Comparison of ENCODE assay signal across 9 mouse cellular contexts in genomic region chr17:57070699-57071098, GRCm38 (mm10). TPM values are rescaled to one million over a fixed set of nuclear protein-coding genes. Genes with fewer than 3 reads are reported as not detected.
DNase-seq lines count a peak whose midpoint lies in the region; ATAC-seq and TF ChIP-seq lines count a peak whose summit lies in the region.
"Had no signal": no experiment of that assay in that cellular context is flagged by ENCODE, and none has a peak within 500 bp of the region (broad histone marks: within the 10 kb centered on the region; RNA-seq: fewer than 3 reads in every experiment).

No protein-coding gene starts in this region.

- WGBS in hindbrain, postnatal 0 days = 3% methylated on average over 11 of the region's 11 CpGs
- 32% methylated on average over 11 of the region's 11 CpGs for WGBS in liver, postnatal 0 days (ENCODE audit: insufficient replicate concordance)

- peak; percentile 29 for DNase-seq in cerebellum, adult 11-12 months
- no peak for DNase-seq in cerebellum, postnatal 14 days
- DNase-seq in hindbrain, postnatal 0 days (ENCODE audit: low spot score) = peak; percentile 49
- DNase-seq in liver, postnatal 0 days = peak; percentile 59
- peak; percentile 80 for DNase-seq in retina, embryonic 14.5 days (ENCODE audit: low spot score)
- no peak for DNase-seq in left cerebral cortex, adult 2 months (ENCODE audit: extremely low spot score in 1 of 2, low spot score in 2 of 2)
- no peak for DNase-seq in ovary, postnatal 10 days (ENCODE audit: low spot score)
- DNase-seq in right cerebral cortex, adult 18-20 months = no peak

- peak; percentile 41; the same call in 1 of the 2 replicates for ATAC-seq in hindbrain, postnatal 0 days
- 0 out of 2 replicates have a peak, but pooled peaks have one; percentile 25 for ATAC-seq in liver, postnatal 0 days

- H3K9ac ChIP-seq in hindbrain, postnatal 0 days (replicated peaks; ENCODE audit: low read length) = no peak overlapping the region
- H3K9ac ChIP-seq in liver, postnatal 0 days (replicated peaks) = no peak overlapping the region

- peak overlapping the region; percentile 23; the same call in 1 of the 2 replicates for H3K4me2 ChIP-seq in hindbrain, postnatal 0 days (ENCODE audit: low read depth, low read length)
- H3K4me2 ChIP-seq in liver, postnatal 0 days (ENCODE audit: low read depth, low read length) = no peak overlapping the region

- TF ChIP-seq EP300 in liver, postnatal 0 days (IDR thresholded peaks at IDR 0.05; ENCODE audit: low read depth) = no peak

- H3K27me3 ChIP-seq in hindbrain, postnatal 0 days (ENCODE audit: insufficient read depth, low read length) = no peaks in the 10 kb centered on the region
- H3K27me3 ChIP-seq in liver, postnatal 0 days (ENCODE audit: insufficient read depth, low read length) = no peaks in the 10 kb centered on the region

- H3K27ac ChIP-seq in hindbrain, postnatal 0 days = no peak overlapping the region
- no peak overlapping the region for H3K27ac ChIP-seq in liver, postnatal 0 days (ENCODE audit: low read depth)
- H3K27ac ChIP-seq in left cerebral cortex, adult 2 months = no peak overlapping the region

- no peak for TF ChIP-seq CTCF in hindbrain, postnatal 0 days (IDR thresholded peaks at IDR 0.05; ENCODE audit: low read depth)
- TF ChIP-seq CTCF in liver, postnatal 0 days (IDR thresholded peaks at IDR 0.05; ENCODE audit: low read depth) = no peak
- TF ChIP-seq CTCF in left cerebral cortex, adult 2 months (IDR thresholded peaks at IDR 0.05) = no peak

- intact Hi-C loops in left cerebral cortex, adult 2 months (cut with DNase I) = no loop called here

- peak overlapping the region; percentile 6; the same call in 1 of the 2 replicates for H3K4me3 ChIP-seq in hindbrain, postnatal 0 days (ENCODE audit: low read length)
- no peak overlapping the region for H3K4me3 ChIP-seq in liver, postnatal 0 days (ENCODE audit: low read depth, low read length)
- no peak overlapping the region for H3K4me3 ChIP-seq in left cerebral cortex, adult 2 months
- H3K4me3 ChIP-seq: myocyte had no signal

- no peaks in the 10 kb centered on the region for H3K36me3 ChIP-seq in hindbrain, postnatal 0 days (ENCODE audit: insufficient read depth, low read length)
- H3K36me3 ChIP-seq in liver, postnatal 0 days (replicated peaks; ENCODE audit: insufficient read depth, low read length) = 0 out of 2 replicates have a peak, but pooled peaks cover 4% of the 10 kb centered on the region

- H3K4me1 ChIP-seq in hindbrain, postnatal 0 days (ENCODE audit: insufficient read depth, low read length) = no peaks in the 10 kb centered on the region
- H3K4me1 ChIP-seq in liver, postnatal 0 days (ENCODE audit: insufficient read depth) = no peaks in the 10 kb centered on the region

- H3K9me3 ChIP-seq in hindbrain, postnatal 0 days (ENCODE audit: low read length) = no peaks in the 10 kb centered on the region
- no peaks in the 10 kb centered on the region for H3K9me3 ChIP-seq in liver, postnatal 0 days (ENCODE audit: low read length)

RNA-seq across cellular contexts. Expression of gene Dennd1c, which starts 7.6 kb away (rescaled TPM):
- total RNA-seq in hindbrain, postnatal 0 days (2014; rRNA removed) = 1.5 and 3.8 TPM in 2 replicates
- 2.8 and 3.0 TPM in 2 replicates for polyA plus RNA-seq in hindbrain, postnatal 0 days (2015; fragmentation: Nextera tagmentation; extraction: Ambion mirVana)
- polyA plus RNA-seq in liver, postnatal 0 days (2015; fragmentation: Nextera tagmentation; extraction: Ambion mirVana) = 3.5 and 4.9 TPM in 2 replicates
- total RNA-seq in left cerebral cortex, adult 2 months (2021) = 1 to 10 TPM; 1.0 to 1.5 TPM

RNA-seq across cellular contexts. Expression of gene Slc25a23, which starts 11.0 kb away (rescaled TPM):
- 122 and 150 TPM in 2 replicates for total RNA-seq in hindbrain, postnatal 0 days (2014; rRNA removed)
- 33.2 and 38.2 TPM in 2 replicates for polyA plus RNA-seq in hindbrain, postnatal 0 days (2015; fragmentation: Nextera tagmentation; extraction: Ambion mirVana)
- 12.7 and 12.8 TPM in 2 replicates for polyA plus RNA-seq in liver, postnatal 0 days (2015; fragmentation: Nextera tagmentation; extraction: Ambion mirVana)
- 100 to 1,000 TPM; 322 to 366 TPM for total RNA-seq in left cerebral cortex, adult 2 months (2021)

RNA-seq across cellular contexts. Expression of gene Crb3, which starts 11.8 kb away (rescaled TPM):
- 7.1 and 8.2 TPM in 2 replicates for total RNA-seq in hindbrain, postnatal 0 days (2014; rRNA removed)
- polyA plus RNA-seq in hindbrain, postnatal 0 days (2015; fragmentation: Nextera tagmentation; extraction: Ambion mirVana) = 6.0 and 6.2 TPM in 2 replicates
- polyA plus RNA-seq in liver, postnatal 0 days (2015; fragmentation: Nextera tagmentation; extraction: Ambion mirVana) = 33.0 and 39.9 TPM in 2 replicates
- total RNA-seq in left cerebral cortex, adult 2 months (2021) = under 1 TPM in 1 of 2 experiments, not detected in 1; 0.77 TPM
- polyA plus RNA-seq: myocyte had no signal

RNA-seq across cellular contexts. Expression of gene Tubb4a, which starts 16.9 kb away (rescaled TPM):
- total RNA-seq in hindbrain, postnatal 0 days (2014; rRNA removed) = 201 and 209 TPM in 2 replicates
- 295 and 346 TPM in 2 replicates for polyA plus RNA-seq in hindbrain, postnatal 0 days (2015; fragmentation: Nextera tagmentation; extraction: Ambion mirVana)
- polyA plus RNA-seq in liver, postnatal 0 days (2015; fragmentation: Nextera tagmentation; extraction: Ambion mirVana) = 0.23 and 0.30 TPM in 2 replicates
- total RNA-seq in left cerebral cortex, adult 2 months (2021) = 100 to 1,000 TPM; 584 to 587 TPM

RNA-seq across cellular contexts. Expression of gene Slc25a41, which starts 29.2 kb away (rescaled TPM):
- total RNA-seq in hindbrain, postnatal 0 days (2014; rRNA removed) = not detected in 2 replicates
- not detected in 2 replicates for polyA plus RNA-seq in hindbrain, postnatal 0 days (2015; fragmentation: Nextera tagmentation; extraction: Ambion mirVana)
- polyA plus RNA-seq in liver, postnatal 0 days (2015; fragmentation: Nextera tagmentation; extraction: Ambion mirVana) = not detected in 2 replicates
- not detected for total RNA-seq in left cerebral cortex, adult 2 months (2021)
- polyA plus RNA-seq: myocyte had no signal

Comparison
In these comparisons a context has a peak if more than half of its experiments do, and no peak if none do; other contexts are left out.
1. DNase-seq: peak in cerebellum, adult 11-12 months (single experiment), hindbrain, postnatal 0 days (single experiment), liver, postnatal 0 days (single experiment) and retina, embryonic 14.5 days (single experiment); none in cerebellum, postnatal 14 days (0 of 2), left cerebral cortex, adult 2 months (0 of 2), ovary, postnatal 10 days (single experiment) and right cerebral cortex, adult 18-20 months (single experiment).